Mouse (Mus musculus) neural tube, embryonic 10.5 days (tissue): Measurements from ENCODE around the gene Tmem132d.
"Not testable (repeated sequence)": the region's sequence is repeated elsewhere in the genome, so short reads cannot be mapped to it uniquely, and the experiment has no call there.

ENCODE experiments used
- DNase-seq: peaks from one replicate; pipeline ENCODE4 v3.0.0-alpha.2; 2017; ENCODE audit warnings: low spot score; ENCODE audit errors: extremely low spot score

Tmem132d gene

DNA sequence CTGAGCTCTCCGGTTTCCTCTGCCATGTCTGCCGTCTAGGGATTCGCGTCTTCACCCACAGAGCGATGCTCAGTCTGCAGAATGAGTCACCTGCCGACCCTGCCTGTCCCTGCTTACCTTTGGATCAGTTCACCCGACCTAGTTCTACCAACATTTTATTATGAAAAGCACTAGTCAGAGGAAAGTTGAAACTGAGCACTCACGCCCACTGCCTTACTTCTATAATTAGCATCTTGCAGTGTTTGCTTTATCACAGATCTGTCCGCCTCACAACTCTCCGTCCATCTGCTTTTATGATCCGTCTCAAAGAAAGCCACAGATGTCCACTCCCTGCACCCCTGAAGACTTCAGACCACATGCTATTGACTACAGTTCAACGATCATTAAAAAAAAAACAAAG is 626.0 kb downstream of the Tmem132d start:
- DNase-seq, result no peak

DNA sequence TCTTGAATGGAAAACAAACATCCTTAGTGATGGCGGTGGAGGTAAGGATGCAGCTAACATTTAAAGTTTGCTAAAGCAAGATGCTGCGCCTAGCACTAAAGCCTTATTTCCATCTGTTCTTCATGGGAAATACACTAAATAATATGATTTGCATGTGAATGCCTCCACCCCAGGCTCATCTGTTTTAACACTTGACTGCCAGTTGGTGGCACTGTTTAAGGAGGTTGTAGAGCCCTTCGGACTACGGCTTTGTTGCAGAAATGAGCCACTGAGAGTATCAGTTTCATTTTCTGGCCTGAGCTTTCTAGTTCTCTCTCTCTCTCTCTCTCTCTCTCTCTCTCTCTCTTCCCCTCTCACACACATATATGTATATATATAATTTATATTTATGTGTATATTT is 632.0 kb downstream of the Tmem132d start:
- DNase-seq, result no peak

DNA sequence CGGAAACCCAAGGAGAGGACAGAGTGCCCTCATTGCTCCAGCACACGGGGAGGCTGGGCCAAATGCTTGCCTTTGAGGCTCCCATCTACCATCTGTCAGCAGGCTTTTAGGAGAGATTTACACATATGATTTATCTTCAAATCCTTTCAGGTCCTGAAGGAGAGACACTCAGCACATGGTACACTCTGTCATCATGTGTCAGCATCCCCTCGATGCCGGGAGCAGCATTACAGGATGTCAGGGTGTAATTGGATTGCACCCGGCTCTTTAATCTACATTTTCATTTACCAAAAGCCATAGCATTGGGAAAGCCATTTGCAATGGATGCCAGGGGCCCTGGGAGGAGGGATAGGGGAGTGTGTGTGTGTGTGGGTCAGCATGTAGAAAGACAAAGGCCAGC is 651.7 kb downstream of the Tmem132d start:
- no peak for DNase-seq

DNA sequence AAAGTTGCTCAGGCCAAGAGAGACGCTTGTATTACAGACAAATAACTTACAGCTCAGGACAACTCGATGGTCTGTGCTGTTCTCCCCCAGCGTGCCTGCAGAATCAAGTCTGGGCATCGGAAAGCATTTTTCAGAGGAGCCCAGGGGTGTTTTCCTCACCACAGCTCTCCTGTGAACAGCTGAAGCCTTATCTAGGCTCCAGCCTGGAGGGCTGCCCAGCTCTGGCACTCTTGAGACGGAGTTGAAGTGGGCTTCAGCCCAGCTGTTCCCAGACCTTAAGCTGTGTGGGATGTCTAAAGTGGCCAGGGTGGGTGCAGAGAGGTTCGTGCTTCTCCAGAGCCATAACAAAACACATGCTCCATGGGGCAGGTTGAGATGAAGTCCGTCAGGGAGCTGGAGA is 657.1 kb downstream of the Tmem132d start:
- no peak for DNase-seq

DNA sequence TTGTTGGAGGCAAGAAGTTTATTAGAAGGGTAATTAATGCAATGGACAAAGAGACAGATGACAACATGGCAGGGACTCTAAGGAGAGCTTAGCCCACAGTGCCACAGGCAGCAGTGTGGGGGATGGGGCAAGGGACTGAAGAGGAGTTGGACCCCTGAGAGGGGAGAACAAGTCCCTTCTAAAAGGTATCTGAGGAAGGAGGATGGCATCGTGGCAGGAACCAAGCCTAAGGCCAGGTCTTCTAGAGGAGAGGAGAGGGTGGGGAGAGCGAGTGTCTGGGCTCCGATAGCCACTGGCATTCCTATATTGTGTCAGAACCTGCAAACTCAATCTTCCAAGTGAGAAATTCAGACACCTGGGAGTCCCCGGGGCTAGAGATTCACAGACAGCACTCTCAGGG is 674.3 kb downstream of the Tmem132d start:
- DNase-seq, result no peak

DNA sequence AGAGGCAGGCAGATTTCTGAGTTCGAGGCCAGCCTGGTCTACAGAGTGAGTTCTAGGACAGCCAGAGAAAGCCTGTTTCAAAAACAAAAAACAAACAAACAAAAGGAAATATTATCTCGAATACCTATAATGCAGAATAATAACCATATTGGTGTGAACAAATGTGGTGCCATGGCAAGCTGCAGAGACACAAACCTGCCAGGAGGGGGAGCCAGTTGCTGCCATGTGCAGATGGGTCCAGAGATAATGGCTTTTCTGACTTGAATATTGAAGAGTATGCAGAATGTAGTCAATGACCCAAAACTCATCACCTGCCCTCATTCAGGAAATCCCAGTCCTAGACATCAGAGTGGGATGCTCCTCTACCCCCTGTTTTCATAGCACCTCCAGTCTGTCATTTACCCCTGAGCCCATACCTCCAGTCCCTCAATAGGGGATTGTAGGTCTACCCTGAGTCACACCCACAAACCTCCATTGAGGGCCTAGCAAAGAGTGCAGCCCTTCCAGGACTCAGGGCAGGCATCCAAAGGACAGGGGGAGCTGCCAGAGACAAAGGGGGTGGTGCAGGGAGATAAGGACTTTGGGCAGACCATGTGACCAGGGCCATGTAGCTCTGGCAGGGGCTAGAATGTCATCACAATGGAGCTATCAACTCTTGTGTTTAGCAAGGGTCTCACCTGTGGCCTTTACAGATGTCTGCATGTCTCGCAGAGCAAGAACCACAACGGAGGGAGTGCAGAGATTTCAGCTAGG is 676.0 kb downstream of the Tmem132d start:
- DNase-seq, result no peak

DNA sequence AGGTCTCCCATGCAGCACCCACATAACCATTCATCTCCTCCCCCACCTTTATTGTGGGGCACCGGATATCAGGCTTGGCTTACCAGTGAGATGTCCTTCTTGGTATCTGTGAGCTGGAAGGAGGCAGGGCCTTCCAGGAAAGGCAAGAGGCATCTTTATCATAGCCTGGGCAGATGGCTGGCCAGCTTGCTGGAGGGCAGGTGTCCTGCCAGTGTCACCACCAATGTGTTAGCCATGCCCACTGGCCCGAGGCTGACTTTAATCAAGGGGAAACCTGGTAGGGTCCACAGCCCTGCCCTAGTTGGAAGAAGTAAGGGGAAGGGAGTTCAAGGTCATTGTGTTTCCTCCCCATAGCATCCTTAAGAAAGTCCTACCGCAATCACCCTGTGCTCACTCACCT is 676.9 kb downstream of the Tmem132d start:
- no peak for DNase-seq

DNA sequence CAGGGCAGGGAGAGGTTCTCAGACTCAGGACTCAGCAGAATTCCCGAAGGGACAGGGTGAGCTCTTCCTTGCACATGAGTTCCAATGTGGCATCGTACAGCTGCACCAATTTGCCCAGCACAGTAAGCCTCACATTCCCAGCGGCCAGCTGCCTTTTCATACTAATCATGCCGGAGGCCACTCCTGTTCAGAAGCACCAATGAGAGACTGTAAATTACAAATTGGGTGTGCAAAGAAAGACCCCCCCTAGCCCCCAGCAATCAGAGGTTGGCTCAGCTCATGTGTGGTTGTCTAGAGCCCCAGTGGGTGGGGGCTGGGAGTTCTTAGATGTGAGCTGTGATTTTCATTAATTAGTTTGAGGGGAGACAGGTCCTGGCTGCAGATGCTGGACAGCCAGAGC is 677.3 kb downstream of the Tmem132d start:
- DNase-seq, result no peak

DNA sequence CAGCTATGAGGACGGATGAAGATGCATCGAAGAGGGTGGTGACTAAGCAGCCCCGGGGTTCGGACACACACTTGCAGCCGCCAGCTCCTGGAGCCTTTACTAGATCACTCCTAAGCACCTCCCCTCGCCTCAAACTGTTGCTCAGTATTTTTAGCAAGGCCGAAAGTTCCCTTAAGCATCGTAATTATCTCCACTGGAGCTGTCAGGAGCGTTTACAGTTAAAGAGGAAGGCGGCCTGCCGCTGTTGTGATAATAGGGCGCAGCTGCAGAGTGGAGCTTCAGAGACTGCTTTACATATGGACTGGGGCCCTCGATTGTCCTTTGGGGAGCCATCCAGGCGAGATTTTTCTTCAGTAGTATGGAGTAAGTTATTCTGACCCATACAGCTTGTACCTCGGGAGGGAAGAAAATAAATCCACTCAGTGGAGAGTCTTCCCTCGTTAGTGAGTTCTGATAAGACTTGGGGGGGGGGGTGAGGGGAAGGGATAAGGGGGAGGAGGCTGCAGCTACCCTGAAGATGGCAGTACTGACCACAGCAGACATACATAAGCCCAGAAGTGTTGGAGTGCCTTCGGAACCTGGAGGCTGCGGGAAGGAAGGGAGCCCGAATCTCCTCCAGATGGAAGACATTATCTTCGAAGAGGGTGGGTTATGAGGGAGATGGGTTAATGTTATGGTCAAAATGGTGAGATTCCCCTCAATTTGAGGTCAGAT is 681.5 kb downstream of the Tmem132d start:
- DNase-seq, result peak; percentile 23

DNA sequence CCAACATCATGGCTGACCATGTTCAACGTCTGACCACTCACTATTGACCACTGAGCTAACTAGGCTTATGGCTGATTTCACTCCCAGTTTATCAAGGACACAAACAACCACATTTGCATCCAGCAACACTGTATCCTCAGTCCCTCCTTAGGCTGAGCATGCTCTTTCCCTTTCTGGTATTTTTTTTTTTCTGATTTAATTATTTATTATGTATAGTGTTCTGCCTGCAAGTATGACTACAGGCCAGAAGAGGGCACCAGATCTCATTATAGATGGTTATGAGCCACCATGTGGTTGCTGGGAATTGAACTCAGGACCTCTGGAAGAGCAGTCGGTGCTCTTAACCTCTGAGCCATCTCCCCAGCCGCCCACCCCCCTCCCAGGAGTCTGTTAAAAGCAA is 683.3 kb downstream of the Tmem132d start:
- not testable (repeated sequence) for DNase-seq

DNA sequence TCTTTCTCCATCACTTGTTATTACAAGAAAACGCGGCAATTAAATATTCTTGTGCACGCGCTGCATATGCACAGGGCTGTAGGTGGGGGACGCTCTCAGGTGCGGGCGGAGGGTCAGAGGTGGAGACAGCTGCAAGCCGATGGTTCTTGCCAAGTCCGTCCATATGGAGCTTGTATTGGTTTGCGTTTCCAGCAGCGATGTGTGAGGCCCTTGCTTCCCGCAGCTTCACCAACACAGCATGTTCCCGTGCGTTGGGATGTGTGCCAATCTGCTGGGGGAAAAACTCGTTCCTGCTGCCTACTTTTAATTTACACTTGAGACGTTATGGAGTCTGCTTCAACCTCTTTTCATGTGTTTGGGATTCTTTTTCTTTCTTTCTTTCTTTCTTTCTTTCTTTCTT is 691.5 kb downstream of the Tmem132d start:
- DNase-seq, result no peak
